Mouse (Mus musculus) brain, embryonic 18.5 days (tissue): ENCODE results near the gene Pdik1l.
"Not testable (repeated sequence)": the region's sequence is repeated elsewhere in the genome, so short reads cannot be mapped to it uniquely, and the experiment has no call there.

ENCODE experiments used
- DNase-seq: peaks from one replicate; pipeline ENCODE4 v3.0.0-alpha.2; 2012; ENCODE audit warnings: low read depth, low spot score

The Pdik1l gene

DNA sequence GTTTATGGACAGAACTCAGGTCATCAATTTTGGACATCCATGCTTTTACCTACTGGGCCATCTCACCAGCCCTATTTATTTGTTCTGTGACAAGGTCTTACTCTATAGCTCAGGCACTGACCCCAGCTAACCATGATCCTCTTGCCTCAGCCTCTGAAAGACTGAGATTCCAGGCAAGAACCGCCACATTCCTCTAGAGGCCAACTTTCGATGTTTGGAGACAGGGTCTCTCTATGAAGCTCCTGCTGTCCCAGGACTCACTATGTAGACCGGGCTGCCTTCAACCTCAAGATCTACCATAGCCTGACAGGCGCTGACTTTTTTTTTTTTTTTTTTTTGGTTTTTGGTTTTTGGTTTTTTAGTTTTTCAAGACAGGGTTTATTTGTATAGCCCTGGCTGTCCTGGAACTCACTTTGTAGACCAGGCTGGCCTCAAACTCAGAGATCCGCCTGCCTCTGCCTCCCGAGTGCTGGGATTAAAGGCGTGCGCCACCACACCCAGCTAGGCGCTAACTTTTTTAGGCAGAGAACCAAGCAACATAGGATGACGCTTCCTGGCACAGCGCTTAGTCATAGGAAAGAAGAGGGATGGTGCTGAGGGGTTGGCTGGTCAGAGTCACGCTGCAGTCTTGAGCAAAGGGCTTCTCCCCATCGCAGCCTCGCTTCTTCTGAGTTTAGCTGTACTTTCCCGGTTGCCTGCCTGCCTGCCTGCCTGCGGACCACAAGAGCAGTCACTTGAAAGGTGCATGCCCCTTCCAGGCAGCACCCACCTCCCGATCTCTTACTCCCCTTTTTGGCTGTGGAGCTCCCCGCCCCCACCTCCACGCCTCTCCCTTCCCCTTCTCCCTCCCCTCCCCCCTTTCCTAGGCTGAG lies 11.2 kb upstream of the Pdik1l start:
- no peak for DNase-seq

DNA sequence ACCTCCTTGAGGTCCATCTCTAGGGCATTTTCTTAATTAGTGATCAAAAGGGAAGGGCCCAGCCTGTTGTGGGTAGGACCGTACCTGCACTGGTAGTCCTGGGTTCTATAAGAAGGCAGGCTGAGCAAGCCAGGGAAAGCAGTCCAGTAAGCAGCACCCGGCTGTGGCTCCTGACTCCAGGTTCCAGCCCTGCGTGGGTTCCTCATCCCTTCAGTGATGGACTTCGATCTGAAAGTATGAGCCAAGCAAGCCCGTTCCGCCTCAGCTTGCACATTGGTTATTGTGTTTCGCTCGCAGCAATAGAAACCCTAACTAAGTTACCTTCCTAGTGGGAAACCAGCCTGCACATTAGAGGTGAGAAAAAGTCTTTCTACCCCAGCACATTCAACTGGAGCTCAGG lies 9.7 kb upstream of the Pdik1l start:
- DNase-seq, result no peak

DNA sequence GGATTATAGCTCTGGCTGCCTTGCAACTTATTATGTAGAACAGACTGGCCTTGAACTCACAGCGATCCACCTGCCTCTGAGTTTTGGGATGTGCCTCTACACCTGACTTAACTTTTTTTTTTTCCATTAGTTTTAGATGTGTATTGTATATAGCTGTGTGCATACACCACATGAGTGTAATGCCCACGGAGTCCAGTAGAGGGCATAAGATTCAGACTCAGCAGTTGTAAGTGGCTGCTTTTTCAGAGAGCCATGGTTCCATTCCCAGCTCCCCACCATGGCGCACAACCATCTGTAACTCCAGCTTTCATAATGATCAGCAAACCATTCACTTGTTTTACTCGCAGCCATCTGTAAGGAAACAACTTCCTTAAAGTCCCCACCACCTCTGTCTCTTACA lies 8.8 kb upstream of the Pdik1l start:
- no peak for DNase-seq

DNA sequence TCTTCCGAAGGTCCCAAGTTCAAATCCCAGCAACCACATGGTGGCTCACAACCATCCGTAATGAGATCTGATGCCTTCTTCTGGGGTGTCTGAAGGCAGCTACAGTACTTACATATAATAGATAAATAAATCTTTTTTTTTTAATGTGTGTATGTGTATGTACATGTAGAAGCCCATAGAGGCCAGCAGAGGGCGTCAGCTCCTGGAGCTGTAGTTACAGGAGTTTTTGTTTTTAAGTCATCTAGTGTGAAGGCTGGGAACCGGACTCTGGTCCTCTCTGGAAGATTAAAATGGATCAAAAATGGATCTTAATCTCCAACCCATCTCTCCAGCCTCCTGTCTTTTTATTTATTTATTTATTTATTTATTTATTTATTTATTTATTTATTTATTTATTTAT lies 8.4 kb upstream of the Pdik1l start:
- not testable (repeated sequence) for DNase-seq

DNA sequence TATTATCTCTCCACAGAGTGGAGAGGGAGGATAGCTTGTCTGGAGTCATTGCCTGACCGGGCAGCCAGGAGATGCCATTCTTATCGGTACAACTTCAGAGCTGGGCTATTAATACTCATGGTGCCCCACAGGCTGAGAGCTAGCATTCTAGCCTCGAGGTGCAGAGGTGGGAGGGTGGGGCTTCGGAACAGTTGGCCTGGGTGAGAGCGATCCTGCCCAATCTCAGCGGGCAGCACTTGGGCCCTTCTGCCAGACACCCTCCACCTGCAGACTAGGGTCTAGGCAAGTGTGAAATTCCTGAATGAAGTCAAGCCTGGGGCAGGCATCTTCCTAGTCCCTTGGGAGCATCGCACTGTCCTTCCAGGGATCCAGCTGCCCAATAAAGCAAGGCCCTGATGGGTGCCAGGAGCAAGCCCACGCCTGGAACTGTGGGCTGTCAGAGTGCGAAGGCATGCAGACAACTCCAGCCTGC lies 6.0 kb upstream of the Pdik1l start:
- no peak for DNase-seq

DNA sequence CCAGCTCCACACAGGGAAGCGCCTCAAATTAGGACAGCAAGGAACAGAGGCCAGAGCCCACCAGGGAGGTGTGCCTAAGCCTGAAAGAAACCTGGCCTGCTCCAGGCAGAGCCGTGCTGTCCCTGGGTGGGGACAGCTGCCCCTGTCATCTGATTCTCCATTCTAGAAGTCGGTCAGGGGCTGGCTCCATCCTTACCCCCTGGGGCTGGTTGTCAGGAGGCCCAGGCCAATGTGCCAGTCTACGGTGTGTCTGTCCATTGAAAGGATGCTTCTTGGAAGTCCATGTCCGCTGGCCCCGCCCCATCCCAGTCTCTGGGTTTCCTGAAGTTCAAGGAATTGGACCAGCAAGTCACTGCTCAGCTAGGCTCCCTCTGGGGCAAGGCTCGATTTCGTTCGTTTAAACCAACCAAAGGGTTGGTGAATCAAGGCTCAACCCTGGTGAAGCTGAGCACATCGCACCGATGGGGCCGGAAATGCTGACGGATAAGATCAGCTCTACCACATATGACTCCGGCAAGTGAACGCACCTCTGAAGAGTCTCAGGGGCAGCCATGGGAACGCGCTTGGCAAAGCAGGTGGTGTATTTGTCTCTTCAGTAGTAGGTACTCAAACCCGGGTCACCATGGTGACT lies 5.5 kb upstream of the Pdik1l start:
- no peak for DNase-seq

DNA sequence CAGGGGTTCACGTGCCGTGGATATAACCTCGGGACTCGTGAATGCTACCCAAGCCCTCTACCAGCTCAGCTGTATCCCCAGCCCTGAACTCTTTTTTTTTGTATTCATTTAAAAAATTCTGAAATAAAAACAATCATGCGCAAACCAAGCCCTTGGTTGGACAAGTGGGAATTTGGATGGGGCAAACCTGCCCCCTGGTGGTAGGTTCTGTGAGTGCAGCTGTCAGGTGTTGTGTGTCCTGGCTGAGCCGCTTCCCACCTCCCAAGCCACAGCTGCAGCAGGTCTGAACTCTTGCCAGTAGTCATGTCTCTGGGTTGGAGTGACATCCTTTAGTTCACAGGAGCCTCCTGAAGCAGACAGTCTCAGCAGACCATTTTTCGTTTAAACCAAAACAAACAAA lies 4.4 kb upstream of the Pdik1l start:
- DNase-seq, result no peak

DNA sequence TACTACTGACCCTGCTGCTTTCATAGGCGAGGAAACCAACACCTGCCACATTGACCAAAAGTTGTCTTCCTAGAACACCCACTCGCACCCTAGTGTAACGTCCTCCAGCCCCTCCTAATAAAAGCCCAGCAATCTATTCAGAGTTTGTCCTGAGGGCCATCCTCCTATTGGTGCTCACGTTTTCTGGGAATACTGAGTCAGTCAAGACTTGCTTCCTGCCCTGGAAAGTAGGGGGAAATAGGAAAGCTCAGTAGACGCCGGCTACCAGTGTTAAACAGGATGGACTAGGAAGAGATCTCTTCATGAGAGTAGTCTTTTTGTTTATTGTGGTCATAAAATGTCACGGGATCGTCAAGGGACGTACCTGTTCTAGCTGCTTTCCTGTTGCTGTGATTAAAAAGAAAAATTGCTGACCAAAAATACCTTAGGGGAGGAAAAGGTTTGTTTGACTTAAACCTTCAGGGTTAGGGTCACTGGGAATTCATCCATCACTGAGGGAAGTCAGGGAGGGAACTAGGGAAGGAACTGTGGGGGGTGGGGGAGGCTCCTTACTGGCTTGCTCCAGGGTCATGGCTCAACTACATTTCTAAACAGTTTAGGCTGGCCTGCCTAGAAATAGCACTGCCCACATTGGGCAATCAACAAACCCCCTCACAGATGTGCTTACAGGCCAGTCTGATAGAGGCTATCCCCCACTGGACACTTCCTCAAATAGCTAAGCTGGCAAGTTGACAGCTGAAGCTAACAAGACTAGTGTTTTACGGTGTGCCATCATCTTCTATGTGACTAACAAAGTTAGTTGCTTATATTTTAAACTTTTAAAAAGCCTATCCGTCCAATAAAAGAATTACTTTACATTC lies 932 bp upstream of the Pdik1l start:
- DNase-seq, result no peak

DNA sequence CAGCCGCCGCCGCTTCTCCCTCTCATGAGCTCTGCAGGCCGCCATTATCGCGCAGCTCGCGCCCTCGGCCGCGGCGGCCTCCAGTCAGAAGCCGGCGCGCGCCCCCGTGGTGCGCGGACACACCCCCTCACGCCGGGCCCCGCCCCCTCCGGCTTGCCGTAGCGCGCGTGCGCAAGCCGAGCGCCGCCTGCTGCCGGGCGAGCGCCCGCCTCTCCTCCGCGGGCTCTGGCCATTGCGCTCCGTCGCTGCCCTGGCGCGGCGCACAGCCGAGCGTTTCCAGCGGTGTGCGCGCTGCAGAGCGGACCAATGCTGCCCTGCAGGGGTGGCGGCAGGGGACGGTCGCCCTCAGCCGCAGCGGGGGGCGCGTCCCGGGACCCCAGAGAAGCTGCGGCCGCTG lies 529 bp downstream of the Pdik1l start:
- DNase-seq, result peak; percentile 84

DNA sequence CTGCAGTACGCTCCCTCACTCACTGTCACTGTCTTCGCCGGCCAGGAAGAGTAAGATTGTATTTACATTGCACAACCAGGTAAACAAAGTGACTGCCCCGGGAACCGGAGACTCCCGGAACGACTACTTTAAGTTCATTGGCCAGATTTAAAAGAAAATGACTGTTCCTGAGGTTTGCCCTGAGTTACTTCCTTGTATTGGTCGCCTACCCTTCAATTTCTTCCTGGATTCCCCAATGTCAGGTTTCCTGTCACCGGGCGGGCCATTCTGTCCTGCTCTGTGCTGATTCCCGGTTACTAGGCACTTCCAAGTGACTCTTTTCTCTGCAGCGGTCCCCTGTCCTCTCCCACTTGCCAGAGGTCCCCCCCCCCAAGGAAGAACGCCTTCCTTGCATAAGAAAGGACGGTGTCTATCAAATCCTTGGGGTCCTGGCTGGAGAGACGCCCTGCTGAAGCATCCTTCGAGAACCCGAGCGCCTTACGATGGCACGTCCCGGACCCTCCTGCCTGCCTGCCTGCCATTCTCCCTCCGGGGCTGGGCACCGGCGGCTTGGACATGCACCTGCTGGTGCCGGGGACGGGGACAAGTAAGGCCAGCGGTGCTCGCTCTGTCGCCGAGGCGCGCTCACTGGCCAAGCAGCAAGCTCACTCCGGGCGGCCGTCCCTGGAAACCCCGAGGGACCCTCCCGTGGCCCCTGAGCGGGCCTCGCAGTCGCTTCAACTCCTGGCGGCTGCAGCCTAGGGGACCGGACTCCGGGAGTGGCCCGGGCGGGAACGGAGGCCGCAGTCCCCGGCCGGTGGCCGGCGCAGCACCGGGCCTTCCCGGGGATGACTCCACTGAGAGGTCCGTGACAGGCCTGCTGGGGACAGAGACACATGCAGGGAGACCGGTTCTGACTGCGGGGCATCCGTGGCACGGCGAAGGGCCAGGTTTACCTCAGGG lies 1.2 kb downstream of the Pdik1l start:
- DNase-seq, result no peak

DNA sequence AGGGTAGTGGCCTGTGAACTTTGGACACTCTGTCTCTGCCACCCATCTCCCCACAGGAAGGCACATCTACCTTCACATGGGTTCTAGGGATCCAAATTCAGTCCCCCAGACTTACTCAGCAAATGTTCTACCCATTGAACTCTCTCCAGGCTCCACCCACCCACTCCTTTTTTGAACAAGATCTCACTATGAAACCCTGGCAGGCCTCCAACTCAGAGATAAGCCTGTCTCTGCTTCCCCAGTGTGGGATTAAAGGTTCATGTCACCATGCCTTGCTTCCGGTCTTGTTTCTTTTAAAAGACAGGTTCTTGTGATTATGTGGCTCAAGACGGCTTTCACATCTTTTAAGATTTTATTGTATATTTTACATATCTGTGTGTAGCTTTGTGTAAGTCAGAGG lies 2.8 kb downstream of the Pdik1l start:
- DNase-seq, result no peak

DNA sequence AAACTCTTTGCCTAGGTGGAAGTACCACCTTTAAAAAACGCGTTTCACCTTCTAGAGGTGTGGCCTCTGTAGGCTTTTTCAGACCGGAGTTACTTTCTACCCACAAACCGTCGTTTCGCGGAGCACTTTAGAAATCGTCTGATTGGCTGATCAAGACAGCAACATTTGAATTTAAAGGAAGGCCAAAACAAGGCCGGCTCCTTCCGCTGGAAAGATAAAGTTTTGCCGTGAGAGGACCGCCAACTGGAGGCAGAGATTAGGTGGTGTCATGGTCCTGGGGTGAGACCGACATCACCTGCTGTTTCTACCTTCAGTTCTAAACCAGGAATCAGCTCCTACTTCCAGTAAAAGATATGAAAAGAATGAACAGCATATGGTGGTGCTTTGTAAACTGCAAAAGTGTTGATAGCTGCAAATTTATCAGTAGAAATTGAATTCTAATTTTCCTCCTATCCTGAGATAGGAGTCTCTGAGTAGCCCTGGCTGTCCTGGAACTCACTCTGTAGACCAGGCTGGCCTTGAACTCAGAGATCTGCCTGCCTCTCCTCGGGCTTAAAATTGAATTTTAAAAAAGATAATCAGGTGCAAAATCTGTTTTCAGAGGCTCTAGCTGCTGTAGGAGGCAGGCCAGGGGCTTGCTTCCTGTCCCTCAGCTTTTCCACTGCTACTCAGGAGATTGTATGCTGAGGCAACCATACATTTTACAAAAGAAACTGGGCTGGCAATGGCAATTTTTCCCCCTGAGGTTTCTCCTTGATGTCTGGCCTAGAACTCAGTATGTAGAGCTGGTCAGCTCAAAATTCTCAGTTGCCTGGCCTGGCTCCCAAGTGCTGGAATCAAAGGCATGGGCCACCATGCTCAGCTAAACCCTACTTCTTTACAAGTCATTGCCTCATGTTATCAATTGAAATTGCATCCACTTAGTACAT lies 14.0 kb downstream of the Pdik1l start:
- no peak for DNase-seq

DNA sequence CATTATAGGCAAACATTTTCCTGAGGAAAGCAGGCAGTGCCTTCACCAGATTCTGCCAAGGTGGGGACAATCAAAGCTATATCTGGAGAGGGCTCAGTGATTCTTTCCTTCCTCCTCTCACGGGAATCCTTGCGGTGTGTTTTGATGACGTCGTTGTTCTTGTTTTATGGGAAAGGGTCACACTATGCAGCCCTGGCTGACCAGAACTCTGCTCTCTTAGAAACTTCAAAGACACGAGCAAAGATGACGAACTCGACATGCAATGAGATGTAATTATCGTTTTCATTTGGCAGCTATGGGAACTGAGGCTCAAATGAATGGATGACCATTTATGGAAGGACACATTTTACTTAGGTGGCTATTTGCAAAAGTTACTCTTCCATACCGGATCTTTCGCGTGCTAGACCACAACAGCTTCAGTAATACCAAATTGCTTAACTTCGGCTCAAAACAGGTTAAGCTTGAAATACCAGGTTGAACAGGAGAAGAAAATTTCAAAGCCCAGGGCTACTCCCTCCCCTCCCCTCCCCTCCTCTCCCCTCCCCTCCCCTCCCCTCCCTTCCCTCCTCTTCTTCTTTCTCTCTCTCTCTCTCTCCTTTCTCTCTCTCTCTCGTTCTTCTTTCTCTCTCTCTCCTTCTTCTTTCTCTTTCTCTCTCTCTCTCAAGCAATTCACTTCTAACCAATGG lies 14.8 kb downstream of the Pdik1l start:
- no peak for DNase-seq

DNA sequence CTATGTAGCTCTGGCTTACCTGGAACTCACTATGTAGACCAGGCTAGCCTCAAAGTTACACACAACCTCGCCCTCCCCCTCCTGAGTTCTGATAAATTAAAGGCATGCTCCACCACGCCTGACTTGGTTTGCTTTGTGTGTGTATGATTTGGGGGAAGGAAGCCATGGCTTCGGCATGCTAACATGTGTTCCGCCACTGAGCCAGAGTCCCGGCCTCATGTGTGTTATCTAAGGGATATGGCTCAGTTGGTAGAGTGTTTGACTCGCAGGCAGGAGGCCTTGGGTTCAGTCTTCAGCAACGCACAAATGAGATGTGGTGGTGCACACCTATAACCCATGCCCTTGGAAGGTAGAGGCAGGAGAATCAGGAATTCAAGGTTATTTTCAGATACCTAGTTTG lies 15.7 kb downstream of the Pdik1l start:
- no peak for DNase-seq

DNA sequence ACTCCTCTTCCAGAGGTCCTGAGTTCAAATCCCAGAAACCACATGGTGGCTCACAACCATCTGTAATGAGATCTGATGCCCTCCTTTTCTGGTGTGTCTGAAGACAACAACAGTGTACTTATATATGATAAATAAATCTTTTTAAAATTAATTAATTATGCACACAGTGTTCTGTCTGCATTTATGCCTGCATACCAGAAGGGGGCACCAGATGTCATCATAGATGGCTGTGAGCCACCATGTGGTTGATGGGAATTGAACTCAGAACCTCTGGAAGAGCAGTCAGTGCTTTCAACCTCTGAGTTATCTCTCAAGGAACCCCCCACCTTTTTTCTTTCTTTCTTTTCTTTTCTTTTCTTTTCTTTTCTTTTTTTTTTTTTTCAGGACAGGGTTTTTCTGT lies 18.1 kb downstream of the Pdik1l start:
- DNase-seq, result not testable (repeated sequence)

DNA sequence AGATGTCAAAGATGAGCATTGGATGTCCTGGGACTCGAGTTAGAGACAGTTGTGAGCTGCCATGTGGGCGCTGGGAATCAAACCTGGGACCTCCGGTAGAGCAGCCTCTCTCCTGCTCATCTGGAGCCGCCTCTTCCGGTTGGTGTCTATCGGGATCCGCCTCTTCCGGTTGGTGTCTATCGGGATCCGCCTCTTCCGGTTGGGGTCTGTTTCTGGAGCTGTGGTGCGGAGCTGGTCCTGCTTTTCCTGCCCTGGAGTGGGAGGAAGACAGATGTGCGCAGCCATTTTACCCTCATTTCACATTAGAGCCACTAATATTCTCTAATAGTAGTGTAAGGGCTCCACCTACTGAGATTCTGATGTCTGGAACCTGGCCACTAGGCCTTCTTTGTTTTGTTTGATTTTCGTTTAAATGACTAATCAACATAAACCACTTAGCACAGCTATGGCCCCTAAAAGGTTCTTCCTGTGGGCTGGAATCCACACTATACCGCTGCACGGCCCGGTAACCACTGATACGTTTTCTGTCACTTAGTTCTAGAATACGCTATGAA lies 19.5 kb downstream of the Pdik1l start:
- no peak for DNase-seq

DNA sequence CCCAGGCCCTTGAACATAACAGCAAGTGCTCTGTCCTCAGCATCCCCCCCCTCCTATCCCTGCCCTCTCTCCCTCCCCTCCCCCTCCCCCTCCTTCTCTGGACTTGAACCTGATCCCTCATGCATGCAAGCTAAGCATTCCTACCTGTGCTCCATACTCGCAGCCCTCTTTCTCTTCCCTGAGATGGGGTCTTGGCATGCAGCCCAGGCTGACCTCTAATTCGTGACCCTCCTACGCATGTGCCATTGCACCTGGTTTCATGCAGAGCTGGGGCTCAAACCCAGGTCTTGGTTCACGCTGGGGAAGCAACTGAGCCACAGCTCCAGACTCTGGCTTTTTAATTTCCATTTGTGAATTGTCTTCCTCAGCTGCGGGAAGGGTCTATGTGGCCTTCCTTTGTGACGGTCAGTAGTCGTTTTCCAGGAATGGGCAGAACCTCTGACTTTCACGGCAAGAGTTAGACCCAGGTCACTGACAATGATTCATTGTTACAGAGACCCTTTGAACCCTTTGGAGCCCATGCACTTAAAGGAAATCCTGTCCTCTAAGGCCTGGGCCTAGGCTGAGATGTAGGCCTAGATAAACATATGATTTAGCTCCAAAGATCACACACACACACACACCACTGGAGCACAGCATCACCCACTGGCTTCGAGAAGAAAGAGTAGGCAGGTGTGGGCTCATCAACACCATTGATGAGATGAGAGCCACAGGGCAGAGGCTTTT lies 21.7 kb downstream of the Pdik1l start:
- DNase-seq, result no peak

DNA sequence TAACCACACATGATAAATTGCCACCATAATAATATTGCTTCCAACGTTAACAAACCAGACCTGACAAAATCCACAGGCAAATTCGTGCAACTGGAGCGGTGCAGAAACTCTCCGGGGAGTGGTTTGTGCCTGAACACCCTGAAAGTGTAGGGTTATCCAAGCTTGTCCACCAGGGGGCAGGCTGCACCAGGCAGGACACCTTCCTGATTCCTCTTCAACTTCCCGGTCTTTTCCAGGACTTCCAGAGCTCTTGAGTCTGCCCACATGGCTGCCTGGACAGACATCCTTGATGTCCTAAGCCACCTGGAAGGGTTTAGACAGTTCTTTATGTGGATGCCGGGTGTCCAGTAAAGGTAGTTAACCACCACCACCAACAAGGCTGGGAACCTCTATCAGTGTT lies 24.5 kb downstream of the Pdik1l start:
- no peak for DNase-seq
